Mouse (Mus musculus) embryonic facial prominence, embryonic 13.5 days (tissue): ENCODE results near the gene Aff1. TPM values are rescaled to one million over a fixed set of nuclear protein-coding genes. Genes with fewer than 3 reads are reported as not detected.

Experiments
- ATAC-seq: fragments of 200-750 bp; cut with Nextera tagmentation; 2 replicates; pipeline ENCODE4 v1.8.0; 2017; ENCODE audit warnings: low read depth; ENCODE audit not compliant: insufficient number of reproducible peaks, insufficient read depth, low FRiP score, low TSS enrichment
- H3K27ac ChIP-seq: fragments of 300-500 bp; sonication (generic); 2 replicates; pipeline ENCODE4 v1.5.1; 2015; ENCODE audit warnings: moderate library complexity, mild to moderate bottlenecking, inconsistent platforms
- H3K27me3 ChIP-seq: fragments of 300-500 bp; sonication (generic); 2 replicates; pipeline ENCODE4 v1.6.1; 2015; ENCODE audit warnings: mild to moderate bottlenecking, inconsistent platforms
- H3K36me3 ChIP-seq: fragments of 300-500 bp; sonication (generic); 2 replicates; pipeline ENCODE4 v1.6.1; 2015; ENCODE audit warnings: mild to moderate bottlenecking, inconsistent platforms
- H3K4me1 ChIP-seq: fragments of 300-500 bp; sonication (generic); 2 replicates; pipeline ENCODE4 v1.6.1; 2015; ENCODE audit warnings: inconsistent platforms
- H3K4me2 ChIP-seq: fragments of 300-500 bp; sonication (generic); 2 replicates; pipeline ENCODE4 v1.6.1; 2015; ENCODE audit warnings: moderate library complexity, mild to moderate bottlenecking, inconsistent platforms
- H3K4me3 ChIP-seq: fragments of 300-500 bp; sonication (generic); 2 replicates; pipeline ENCODE4 v1.5.1; 2015; ENCODE audit warnings: mild to moderate bottlenecking, inconsistent platforms
- H3K9ac ChIP-seq: fragments of 300-500 bp; sonication (generic); 2 replicates; pipeline ENCODE4 v1.6.1; 2015; ENCODE audit warnings: mild to moderate bottlenecking, inconsistent platforms
- H3K9me3 ChIP-seq: fragments of 300-500 bp; sonication (generic); 2 replicates; pipeline ENCODE4 v1.6.1; 2016; ENCODE audit warnings: inconsistent platforms
- WGBS: fragments of 180-500 bp; shearing (Covaris S2); methylation state at CpG from one replicate; pipeline ENCODE4 v1.1.7; 2015; ENCODE audit warnings: mixed read lengths; 5-methylcytosine and 5-hydroxymethylcytosine counted together
- polyA plus RNA-seq: library from polyadenylated mRNA; unstranded; fragments of >200 nt; fragmentation: Nextera tagmentation; extraction: Ambion mirVana; gene quantifications from 2 replicates; pipeline ENCODE4 v1.2.1, GENCODE M21; 2015

Aff1 gene
- 5.2 and 5.5 TPM in 2 replicates for polyA plus RNA-seq

DNA sequence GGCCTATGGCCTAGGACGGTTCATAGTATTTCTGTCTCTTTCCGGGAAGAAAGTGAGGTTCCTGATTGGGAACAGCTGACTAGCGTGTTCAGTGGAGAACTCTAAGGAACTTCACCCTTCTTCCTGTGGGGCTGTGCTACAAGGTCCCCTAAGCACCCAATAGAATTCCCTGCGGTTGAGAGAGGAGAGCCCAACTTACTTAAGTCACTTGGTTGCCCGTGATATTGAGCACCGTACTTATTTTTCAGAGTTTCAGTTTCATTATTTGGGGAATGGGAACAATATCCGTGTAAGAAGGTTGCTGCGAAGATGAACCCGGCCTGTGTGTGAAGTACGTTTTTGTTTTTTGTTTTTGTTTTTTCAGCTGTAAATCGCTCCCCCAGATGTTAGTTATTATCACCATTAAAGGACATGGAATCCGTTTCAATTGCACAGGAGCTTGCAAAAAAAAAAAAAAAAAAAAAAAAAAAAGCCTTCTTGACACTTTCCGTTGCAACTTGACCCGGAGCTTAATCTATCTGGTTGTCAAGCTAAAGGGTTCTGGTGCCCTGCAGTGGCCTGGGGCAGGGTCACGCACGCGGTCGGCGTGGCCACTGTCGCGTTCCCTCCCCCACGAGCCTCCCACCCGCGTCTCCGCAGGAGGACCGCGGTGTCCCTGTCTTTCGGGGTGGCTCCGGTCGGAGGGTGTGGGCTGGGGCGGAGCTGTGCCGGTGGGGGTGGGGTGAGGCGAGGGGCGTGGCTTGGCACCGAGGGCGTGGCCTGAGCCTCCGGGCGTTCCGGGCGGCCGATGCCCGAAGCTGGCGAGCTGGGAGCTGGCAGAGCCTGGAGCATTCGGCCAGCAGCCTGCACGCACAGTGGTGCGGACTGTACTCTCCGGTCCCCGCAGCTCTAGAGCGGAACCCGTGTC, at the start of gene Aff1:
Gene Aff1 (plus strand): TSS at position 751 of the 907 bp plus-strand sequence.
- Histone ChIP-seq H3K9ac (peak within 1 kb of the TSS; percentile 69), H3K27me3 (peaks cover 25% of the 10 kb centered on the region), H3K9me3 (no peaks in the 10 kb centered on the region), H3K4me2 (peak within 1 kb of the TSS; percentile 99), H3K27ac (no peak within 1 kb of the TSS), H3K36me3 (no peaks in the 10 kb centered on the region), H3K4me1 (peaks cover 19% of the 10 kb centered on the region), H3K4me3 (peak within 1 kb of the TSS; percentile 61)
- WGBS: 2% methylated on average over 40 of the region's 50 CpGs
- ATAC-seq: peak; percentile 77

DNA sequence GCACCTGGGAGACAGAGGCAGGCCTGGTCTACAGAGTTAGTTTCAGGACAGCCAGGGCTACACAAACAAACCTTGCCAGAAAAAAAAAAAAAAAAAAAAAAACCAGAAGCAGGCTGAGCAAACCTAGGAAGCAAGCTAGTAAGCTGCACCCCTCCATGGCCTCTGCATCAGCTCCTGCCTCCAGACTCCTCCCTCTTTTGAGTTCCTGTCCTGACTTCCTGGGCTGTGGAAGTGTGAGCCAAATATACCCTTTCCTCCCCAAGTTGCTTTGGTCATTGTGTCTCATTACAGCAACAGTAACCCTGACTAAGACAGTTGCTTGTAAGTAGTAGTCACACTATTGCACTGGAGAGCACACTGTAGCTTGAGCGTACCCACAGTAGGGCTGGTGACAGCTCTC, 48.0 kb upstream of the Aff1 start:
- Histone ChIP-seq H3K4me2 (no peak overlapping the region), H3K27me3 (no peaks in the 10 kb centered on the region), H3K9ac (no peak overlapping the region), H3K27ac (no peak overlapping the region), H3K4me1 (peaks cover 2% of the 10 kb centered on the region; the same call in 1 of the 2 replicates), H3K9me3 (no peaks in the 10 kb centered on the region), H3K36me3 (no peaks in the 10 kb centered on the region), H3K4me3 (no peak overlapping the region)
- no peak for ATAC-seq
- 97% methylated on average over 1 of the region's 1 CpGs for WGBS

DNA sequence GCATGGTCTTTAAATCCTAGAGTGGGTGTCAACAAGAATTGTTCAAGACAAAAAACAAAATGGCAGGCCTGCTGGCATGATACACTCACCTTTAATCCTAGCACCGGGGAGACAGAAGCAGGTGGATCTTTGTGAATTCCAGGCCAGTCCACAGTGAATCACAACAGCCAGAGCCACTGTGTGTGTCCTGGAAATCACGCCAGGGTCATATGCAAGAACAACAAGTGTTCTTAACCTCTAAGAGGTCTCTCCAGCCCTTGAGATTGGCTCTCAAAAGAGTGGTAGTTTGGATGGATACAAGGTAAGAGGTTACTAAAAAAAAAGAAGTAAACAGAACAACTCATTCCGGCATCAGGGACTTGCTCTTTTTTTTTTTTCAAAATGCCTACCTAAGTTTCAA, 44.9 kb upstream of the Aff1 start:
- H3K36me3 ChIP-seq: no peaks in the 10 kb centered on the region
- H3K9ac ChIP-seq: no peak overlapping the region
- H3K27me3 ChIP-seq: no peaks in the 10 kb centered on the region
- WGBS: 87% methylated on average over 3 of the region's 3 CpGs
- H3K4me2 ChIP-seq: no peak overlapping the region
- no peak overlapping the region for H3K27ac ChIP-seq
- peaks cover 2% of the 10 kb centered on the region; the same call in 1 of the 2 replicates for H3K4me1 ChIP-seq
- no peaks in the 10 kb centered on the region for H3K9me3 ChIP-seq
- H3K4me3 ChIP-seq: no peak overlapping the region
- ATAC-seq: no peak

DNA sequence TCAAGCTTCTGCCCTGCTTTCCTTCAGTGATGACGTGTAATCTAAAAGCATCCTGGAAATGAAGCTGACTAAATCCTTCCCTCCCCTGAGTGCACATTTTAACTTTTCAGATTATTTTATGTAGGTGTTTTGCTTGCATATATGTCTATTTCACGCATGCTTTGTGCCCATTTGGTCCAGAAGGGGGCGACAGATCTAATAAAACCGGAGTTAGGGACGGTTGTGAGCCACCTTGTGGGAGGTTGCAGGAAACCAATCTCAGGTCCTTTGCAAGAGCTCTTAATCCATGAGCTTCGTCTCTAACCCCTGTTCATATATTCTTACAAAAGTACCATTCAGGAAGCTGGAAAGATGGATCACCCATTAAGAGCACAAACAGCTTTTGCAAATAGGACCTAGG, 37.9 kb upstream of the Aff1 start:
- Histone ChIP-seq H3K27ac (no peak overlapping the region), H3K36me3 (no peaks in the 10 kb centered on the region), H3K9me3 (no peaks in the 10 kb centered on the region), H3K9ac (no peak overlapping the region), H3K4me3 (no peak overlapping the region), H3K27me3 (0 out of 2 replicates have a peak, but pooled peaks cover 8% of the 10 kb centered on the region), H3K4me1 (0 out of 2 replicates have a peak, but pooled peaks cover 7% of the 10 kb centered on the region), H3K4me2 (no peak overlapping the region)
- ATAC-seq: no peak
- 23% methylated on average over 6 of the region's 6 CpGs for WGBS

DNA sequence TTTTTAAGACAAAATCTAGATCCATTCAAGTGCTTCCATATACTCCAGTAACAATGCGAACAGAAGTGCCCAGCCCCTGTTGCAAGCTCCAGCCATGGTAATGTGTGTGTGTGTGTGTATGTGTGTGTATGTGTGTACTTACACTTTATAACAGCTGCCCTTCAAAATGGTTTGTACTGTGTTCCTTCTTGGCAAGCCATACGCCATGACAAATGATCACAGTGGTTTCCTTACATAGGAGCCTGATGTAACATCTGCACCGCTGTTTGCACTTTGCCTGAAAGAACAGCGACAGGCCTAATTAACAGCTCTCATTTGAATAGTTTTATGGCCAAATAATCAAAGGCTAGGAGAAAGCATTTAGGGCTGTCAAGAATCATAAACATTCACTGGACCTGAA, 37.4 kb upstream of the Aff1 start:
- peak overlapping the region; percentile 98 for H3K4me2 ChIP-seq
- H3K27ac ChIP-seq: no peak overlapping the region
- 0 out of 2 replicates have a peak, but pooled peaks cover 8% of the 10 kb centered on the region for H3K27me3 ChIP-seq
- peak overlapping the region; percentile 61 for H3K4me3 ChIP-seq
- H3K9me3 ChIP-seq: no peaks in the 10 kb centered on the region
- H3K9ac ChIP-seq: no peak overlapping the region
- no peak for ATAC-seq
- 62% methylated on average over 4 of the region's 4 CpGs for WGBS
- H3K4me1 ChIP-seq: 0 out of 2 replicates have a peak, but pooled peaks cover 7% of the 10 kb centered on the region
- no peaks in the 10 kb centered on the region for H3K36me3 ChIP-seq

DNA sequence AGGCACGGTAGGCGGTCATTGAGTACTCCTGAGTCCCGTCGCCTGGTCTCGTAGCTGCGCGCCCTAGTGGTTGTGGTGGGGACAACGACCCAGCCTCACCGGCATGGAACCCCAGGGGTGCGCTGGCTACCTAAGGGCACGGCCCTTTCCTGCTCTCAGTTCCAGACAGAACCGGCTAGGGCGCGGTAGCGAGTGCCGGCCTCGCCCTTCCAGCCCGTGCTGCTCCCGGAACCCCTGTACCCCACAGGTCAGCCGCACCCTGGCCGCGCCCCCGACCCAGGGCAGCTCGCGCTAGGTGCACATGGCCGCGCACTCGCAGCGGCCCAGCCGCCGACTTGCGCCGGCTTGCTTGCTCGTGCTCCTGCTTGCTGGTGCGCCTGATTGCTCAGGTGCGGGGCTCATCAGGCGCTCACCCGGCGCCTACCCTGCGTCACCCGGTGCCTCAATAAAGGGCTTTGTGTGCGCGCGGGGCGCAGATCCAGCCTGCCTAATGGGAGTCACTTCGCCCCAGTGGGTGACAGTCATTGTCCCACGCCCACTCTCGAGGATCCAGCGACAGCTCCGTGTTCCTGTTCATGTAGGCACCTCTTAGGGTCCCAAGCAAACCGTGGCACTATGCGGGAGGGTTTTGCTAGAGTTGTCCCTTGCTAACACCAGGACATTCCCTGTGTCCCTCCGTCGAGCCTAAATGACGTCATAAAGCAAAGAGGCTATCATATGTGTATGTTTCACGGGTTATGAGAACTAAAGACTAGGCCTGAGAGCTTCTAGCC, 36.6 kb upstream of the Aff1 start, which contains the start of gene 1700016H13Rik:
Gene 1700016H13Rik (minus strand): TSS at position 665 of the 773 bp plus-strand sequence.
- H3K4me3 ChIP-seq: peak within 1 kb of the TSS; percentile 61
- H3K27ac ChIP-seq: no peak within 1 kb of the TSS
- 0 out of 2 replicates have a peak, but pooled peaks cover 8% of the 10 kb centered on the region for H3K27me3 ChIP-seq
- 1% methylated on average over 53 of the region's 56 CpGs for WGBS
- peak within 1 kb of the TSS; percentile 75 for H3K9ac ChIP-seq
- H3K36me3 ChIP-seq: no peaks in the 10 kb centered on the region
- H3K9me3 ChIP-seq: no peaks in the 10 kb centered on the region
- ATAC-seq: peak; percentile 77
- H3K4me2 ChIP-seq: peak within 1 kb of the TSS; percentile 98
- 0 out of 2 replicates have a peak, but pooled peaks cover 7% of the 10 kb centered on the region for H3K4me1 ChIP-seq

DNA sequence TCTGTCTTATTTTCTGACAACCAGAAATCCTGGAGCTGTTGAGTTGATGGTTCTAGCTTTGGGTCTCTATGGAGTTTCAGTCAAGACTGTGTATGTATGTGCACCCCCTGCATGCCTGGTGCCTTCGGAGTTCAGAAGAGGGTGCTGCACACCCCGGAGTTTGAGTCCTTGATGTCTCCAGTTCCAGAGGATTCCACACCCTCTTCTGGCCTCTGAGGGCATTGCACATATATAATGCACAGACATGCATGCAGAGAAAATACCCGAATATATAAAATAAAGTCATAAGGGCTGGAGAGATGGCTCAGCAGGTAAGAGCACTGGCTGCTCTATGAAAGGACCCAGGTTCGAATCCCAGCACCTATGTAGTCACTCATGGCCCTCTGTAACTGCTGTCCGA, 33.3 kb upstream of the Aff1 start:
- Histone ChIP-seq H3K4me3 (no peak overlapping the region), H3K27me3 (0 out of 2 replicates have a peak, but pooled peaks cover 8% of the 10 kb centered on the region), H3K27ac (no peak overlapping the region), H3K9ac (no peak overlapping the region), H3K4me1 (0 out of 2 replicates have a peak, but pooled peaks cover 7% of the 10 kb centered on the region), H3K36me3 (no peaks in the 10 kb centered on the region), H3K4me2 (no peak overlapping the region), H3K9me3 (no peaks in the 10 kb centered on the region)
- WGBS: 64% methylated on average over 5 of the region's 5 CpGs
- no peak for ATAC-seq

DNA sequence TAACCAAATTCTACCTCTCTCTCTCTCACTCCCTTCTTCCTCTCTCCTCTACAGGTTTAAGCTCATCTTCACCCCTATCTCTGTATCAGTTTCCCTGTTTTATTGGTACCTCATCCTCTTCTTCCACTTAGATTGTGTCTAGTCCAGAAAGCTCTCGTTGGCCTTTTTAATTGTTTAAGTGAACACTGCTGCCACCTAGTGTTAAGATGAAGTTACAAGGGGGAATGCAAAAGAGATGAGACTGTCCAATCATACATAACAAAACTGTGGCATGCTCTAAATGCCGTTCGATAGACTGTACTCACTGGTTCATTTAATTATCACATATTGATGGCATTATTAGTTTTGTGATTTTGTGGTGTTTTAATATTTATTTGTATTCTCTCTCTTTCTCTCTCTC, 32.6 kb upstream of the Aff1 start:
- Histone ChIP-seq H3K4me2 (no peak overlapping the region), H3K27me3 (0 out of 2 replicates have a peak, but pooled peaks cover 8% of the 10 kb centered on the region), H3K4me1 (0 out of 2 replicates have a peak, but pooled peaks cover 7% of the 10 kb centered on the region), H3K4me3 (no peak overlapping the region), H3K27ac (no peak overlapping the region), H3K9ac (no peak overlapping the region), H3K36me3 (no peaks in the 10 kb centered on the region), H3K9me3 (no peaks in the 10 kb centered on the region)
- no peak for ATAC-seq
- WGBS: 40% methylated on average over 3 of the region's 3 CpGs

DNA sequence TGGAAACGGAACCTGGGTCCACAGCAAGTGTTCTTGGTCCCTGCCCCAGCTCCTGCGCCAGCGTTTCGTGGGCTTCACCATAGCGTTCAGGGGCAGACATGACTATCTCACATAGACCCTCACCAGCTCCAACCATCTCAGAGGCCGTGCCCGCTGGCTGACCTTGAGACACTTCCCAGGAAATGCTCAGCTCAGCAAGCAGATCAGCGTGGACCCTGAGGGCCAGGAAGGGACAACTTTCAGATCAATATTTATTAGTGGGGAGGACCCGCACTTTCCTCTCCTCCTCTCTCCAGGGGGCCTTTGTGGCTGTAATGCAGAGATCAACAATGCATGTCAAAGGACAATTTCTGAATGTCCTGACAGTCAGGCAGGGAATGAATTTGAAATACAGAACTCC, 27.2 kb upstream of the Aff1 start:
- Histone ChIP-seq H3K9me3 (no peaks in the 10 kb centered on the region), H3K27me3 (no peaks in the 10 kb centered on the region), H3K4me1 (no peaks in the 10 kb centered on the region), H3K9ac (no peak overlapping the region), H3K4me3 (no peak overlapping the region), H3K36me3 (no peaks in the 10 kb centered on the region), H3K27ac (no peak overlapping the region), H3K4me2 (no peak overlapping the region)
- WGBS: 70% methylated on average over 9 of the region's 9 CpGs
- no peak for ATAC-seq

DNA sequence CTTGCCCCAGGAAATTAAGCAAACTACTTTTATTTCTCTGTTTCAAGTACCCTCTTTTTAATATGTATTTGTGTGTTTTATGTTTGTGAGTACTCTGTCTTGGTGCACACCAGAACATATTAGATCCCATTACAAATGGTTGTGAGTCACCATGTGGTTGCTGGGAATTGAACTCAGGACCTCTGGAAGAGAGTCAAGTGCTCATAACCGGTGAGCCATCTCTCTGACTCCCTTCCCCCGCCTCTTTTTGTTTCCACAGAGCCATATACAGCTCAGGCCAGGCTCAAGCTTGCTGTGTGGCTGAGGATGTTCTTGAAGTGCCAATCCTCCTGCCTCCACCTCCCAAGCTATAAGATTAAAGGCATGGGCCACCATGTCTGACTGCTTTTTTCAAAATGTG, 26.3 kb upstream of the Aff1 start:
- Histone ChIP-seq H3K4me3 (no peak overlapping the region), H3K9me3 (no peaks in the 10 kb centered on the region), H3K9ac (no peak overlapping the region), H3K27me3 (no peaks in the 10 kb centered on the region), H3K4me2 (no peak overlapping the region), H3K27ac (no peak overlapping the region), H3K36me3 (no peaks in the 10 kb centered on the region), H3K4me1 (no peaks in the 10 kb centered on the region)
- WGBS: 80% methylated on average over 2 of the region's 2 CpGs
- no peak for ATAC-seq

DNA sequence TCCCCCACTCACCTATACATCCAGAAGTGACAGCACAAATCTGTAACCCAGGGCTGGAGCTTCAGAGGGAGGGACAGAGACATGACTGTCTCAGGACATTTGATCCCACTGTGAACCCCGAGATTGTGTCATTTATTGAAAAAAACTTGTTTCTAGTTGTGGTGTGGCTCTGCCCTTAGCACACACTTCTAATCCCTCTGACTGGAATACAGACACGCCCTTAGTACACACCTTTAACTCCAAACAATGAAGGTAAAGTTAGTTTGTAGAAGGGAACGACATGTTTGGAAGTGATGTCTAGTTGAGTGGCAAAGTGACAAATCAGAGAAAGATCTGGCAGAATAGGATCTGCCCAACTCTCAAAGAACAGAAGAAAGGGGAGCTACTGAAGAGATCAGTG, 20.3 kb upstream of the Aff1 start:
- H3K9ac ChIP-seq: no peak overlapping the region
- ATAC-seq: no peak
- no peak overlapping the region for H3K4me3 ChIP-seq
- no peak overlapping the region for H3K4me2 ChIP-seq
- no peaks in the 10 kb centered on the region for H3K9me3 ChIP-seq
- 0 out of 2 replicates have a peak, but pooled peaks cover 12% of the 10 kb centered on the region for H3K4me1 ChIP-seq
- H3K27ac ChIP-seq: no peak overlapping the region
- peaks cover 6% of the 10 kb centered on the region; the same call in 1 of the 2 replicates for H3K27me3 ChIP-seq
- 63% methylated on average over 3 of the region's 3 CpGs for WGBS
- no peaks in the 10 kb centered on the region for H3K36me3 ChIP-seq
